Mouse (Mus musculus) spleen, postnatal 10 days (tissue): ENCODE measurements around the gene Smarce1.
A peak's percentile ranks its signal among the peaks of the same experiment; 100 is the strongest.

ENCODE experiments used
- DNase-seq, 2 experiments: peaks; one replicate each; pipeline ENCODE4 v3.0.0; 2021 to 2022; ENCODE audit warnings: low spot score in 2 of 2

The Smarce1 gene

DNA sequence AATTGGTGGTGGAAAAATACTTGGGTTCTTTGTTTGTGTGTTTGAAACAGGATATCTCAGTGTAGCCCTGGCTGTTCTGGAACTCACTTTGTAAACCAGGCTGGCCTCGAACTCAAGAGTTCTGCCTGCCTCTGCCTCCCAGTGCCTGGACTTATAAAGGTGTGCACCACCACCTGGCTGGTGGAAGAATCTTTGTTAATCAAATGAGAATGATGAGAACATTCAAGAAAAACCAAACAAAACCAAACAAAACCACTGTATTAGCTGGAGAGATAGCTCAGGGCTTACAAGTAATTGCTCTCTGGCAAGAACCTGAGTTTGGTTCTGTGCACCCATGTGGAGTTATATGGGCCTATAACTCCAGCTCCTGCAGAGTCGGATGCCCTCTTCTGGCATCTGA, 61.4 kb downstream of the Smarce1 start:
- no peak for DNase-seq

DNA sequence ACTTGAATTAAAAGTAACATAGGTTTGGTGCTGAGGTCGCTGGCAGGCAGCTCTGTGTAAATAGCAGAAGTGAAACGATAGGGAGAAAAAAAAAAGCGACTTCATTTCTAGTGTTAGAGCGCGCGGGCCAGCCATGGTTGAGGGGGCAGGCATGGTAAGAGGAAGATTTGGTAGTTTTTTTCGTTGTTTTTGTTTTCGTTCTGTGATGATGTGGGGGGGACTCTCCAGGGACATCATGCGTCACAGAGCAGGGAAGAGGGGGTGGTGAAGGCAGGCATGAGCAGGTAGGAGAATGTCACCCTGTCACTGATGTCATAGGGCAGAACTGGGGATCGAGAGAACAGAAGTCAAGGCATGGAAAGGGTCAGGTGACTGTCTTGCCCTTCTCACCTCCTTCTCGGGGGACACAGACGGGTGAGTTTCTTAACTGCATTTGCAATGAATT, 62.8 kb downstream of the Smarce1 start:
- DNase-seq = peak in 1 of 2 experiments; percentile 80

DNA sequence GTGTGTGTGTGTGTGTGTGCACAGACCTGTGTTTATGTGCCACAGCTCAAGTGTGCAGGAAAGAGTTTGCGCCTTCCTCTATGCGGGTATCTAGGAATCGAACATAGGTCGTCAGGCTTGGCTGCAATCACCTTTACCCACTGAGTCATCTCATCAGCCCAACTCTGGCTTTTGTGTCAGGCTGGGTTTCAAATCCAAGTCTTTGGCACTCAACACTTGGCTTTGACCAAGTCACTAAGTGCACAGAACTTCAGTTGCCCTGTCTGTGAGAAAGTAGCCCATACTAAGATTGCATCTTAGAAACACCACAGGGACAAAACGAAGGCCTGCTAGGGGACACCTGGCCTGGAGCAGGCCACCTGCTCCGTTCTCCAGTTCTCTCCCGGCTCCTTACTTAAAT, 63.2 kb downstream of the Smarce1 start:
- no peak for DNase-seq

DNA sequence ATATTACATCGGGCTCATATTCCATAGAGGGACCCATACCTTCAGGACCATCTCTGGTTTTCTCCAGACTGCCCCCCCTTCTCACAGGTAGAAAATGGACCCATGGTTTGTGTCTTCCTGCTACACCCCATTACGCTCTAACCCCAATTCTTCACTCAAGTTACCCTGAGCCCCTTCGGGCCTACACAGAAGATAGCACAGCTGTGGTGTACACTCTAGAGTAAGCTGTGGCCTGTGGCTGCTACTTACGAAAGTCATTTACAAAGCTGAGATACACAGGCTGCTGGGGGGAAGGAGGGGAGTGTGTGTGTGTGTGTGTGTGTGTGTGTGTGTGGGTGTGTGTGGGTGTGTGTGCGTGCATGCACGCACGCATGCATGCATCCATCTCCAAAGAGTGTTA, 64.6 kb downstream of the Smarce1 start:
- DNase-seq = no peak

DNA sequence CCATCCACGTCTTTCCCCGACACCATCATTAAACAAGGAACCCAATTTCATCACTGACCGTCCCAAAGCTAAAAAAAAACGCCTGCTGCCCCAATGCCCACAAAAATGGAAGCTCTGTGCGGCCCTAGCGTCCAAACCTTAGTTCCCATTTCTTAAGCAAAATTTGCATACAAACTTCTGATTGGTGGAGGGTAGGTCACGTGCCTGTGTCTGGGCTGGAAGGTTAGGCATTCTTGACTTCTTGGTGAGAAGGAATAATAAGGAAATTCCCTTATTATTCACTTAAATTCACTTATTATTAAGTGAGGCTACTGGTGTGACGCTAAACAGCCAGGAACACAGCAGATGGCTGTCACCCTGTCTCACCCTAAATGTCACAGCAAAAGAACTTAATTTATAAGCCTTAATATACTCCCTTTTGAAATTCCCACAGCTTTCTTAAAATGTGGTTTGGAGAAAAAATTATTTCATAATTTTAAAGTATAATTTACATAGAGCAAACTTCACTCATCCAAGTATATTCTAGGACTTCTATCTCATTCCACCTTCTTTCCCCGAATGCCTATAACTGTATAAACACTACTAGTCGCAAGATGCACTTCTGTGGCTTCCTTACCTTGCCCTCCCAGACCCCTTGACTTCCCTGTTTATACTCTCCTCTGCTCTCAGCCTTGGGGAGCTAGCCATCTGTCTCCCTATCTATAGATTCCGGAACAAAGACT, 65.6 kb downstream of the Smarce1 start:
- no peak for DNase-seq

DNA sequence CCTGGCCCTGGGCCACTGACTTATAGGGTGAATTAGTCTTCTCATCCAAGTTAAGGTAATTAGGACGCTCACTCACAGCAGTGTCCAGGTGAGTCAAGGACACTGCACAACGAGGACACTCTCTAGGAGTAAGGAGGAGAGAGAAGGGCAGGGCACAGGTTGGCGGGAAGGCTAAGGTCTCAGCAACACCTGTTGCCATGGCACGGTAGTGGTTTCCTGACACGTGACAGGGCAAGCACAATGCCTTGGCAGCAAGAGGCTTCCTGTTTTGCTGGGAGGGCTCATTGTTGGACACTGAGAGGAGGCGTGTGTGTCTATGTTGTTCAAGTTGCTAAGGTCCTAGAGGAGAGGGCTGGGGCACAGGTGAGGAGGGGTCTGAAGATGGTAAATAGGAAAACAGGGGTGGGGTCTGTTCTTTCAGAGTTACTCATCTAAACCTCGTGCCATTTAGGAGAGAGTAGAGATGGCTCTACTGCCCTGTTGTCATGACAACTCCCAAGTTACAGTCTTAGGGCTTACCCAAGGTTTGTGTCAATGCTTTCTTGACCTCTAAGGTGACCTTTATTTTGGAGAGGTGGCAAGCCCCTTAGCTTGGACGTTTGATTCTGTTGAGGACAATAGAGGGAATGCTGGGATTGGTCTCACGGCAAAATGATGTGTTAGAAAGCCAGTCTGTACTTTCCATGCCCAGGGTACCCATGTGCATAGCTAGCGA, 67.7 kb downstream of the Smarce1 start:
- DNase-seq = peak in 1 of 2 experiments; percentile 65

DNA sequence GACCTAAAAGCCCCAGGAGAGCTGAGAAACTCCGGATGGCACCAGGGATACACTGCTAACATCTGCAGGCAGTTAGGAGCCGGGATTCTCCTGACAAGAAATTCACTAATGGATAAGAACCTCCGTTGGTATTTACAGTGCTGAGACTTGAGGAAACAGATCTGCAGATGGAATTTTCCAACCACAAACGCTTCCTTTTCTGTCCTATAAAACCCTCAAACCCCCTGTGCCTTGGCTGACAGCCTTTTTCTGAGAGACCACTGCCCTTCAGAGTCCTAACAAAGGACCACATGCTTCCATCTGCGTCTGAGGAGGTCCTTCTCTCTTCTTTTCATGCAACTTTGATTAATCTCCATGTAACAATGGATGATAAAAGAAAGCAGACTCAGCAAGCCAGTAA, 69.2 kb downstream of the Smarce1 start:
- no peak for DNase-seq

DNA sequence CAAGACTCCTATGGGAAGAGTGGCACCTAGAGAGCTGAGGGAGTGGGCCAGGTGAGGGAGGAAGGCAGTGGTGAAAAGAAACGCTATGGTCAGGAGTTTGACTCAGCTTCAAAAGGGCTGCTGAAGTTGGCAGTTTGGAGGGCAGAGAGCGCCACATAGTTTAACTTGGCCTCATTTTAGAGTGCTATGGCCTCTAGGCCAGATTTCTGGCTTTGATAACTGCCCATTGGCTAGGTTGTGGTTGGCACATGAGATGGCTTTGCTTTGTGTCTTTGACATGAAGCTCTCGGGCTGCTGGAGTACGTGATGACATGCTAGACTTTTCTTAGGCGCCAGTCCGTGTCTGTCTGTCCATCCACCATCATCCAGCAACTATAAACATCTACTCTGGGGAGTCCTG, 70.6 kb downstream of the Smarce1 start:
- no peak for DNase-seq
